Mouse (Mus musculus) R1 (cell line): Measurements from ENCODE around the gene M6pr.

Experiments used
- DNase-seq: peaks from one replicate; pipeline ENCODE4 v3.0.0-alpha.2; 2018; ENCODE audit warnings: low read depth, low spot score

M6pr gene

GRCm38 (mm10) chr6:122341038-122341810 is 32.7 kb downstream of the M6pr start:
- peak; percentile 100 for DNase-seq

GRCm38 (mm10) chr6:122342125-122342524 is 33.6 kb downstream of the M6pr start:
- DNase-seq = peak; percentile 100

DNA sequence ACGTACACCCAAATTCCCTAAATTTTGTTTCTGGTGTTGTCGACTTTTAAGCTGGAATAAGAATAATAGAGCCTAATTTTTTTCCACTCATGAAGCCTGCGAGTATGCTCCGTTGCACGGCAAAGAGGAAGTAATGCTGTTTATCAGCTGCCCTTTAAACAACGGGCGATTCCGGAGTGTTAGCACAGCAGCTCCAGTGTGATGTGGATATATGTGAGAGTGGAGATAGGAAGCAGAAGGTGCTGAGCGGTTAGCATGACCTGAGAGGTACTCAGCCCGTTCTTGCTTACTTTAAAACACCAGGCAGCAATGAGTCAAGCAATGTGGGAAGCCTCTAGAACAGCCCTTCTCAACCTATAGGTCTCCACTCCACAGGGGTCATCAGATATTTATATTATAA is 35.2 kb downstream of the M6pr start:
- no peak for DNase-seq

DNA sequence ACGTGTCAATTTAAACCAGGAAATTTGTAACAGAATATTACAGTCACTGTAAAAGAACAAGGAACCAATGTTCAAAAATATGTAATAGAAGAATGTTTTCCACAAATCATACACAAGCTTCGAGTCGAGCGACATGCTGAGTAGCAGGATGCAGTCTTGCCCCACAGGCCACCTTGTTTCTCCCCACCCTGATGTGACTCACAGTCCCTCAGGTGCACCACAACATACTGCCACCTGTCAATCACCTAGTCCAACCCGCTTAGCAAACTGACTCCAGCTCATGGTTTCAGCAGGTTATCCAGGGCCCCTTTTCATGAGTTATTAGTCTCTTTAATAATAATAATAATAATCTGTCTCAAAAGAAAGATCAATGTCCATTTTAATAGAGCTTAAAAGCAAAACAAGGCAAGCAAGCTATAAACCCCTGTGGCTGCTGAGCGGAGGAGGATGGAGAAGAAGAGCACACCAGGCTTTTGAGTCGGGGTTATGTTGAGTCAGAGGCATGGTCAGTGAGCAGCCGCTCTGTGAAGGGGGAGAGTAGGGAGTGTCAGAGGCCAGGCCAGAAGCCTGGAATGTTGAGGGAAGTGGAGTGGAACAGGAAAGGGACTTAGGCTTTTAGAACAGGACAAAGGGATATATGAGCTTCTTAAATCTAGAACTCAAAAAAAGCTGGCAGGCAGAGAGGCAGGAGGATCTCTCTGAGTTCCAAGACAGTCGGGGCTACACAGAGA is 36.0 kb downstream of the M6pr start:
- DNase-seq = peak; percentile 73

DNA sequence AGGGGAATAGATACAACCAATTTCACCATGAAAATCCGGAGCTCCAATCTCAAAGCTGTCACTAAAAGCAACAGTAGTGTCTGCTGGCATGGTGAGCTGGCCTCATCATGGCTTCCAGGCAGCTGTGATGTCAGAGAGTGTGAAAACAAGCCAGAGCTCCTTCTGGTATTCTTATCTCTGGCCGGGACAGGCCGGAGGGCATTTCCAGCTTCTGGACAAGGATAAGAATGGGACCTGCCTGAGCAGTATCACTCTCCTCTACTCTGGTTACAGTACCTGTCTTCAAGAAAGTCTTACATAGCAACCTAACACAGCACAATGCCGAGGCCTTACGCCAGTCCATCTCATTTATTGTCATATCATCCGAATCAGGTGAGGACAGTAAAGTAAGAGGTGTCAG is 37.2 kb downstream of the M6pr start:
- DNase-seq = no peak

DNA sequence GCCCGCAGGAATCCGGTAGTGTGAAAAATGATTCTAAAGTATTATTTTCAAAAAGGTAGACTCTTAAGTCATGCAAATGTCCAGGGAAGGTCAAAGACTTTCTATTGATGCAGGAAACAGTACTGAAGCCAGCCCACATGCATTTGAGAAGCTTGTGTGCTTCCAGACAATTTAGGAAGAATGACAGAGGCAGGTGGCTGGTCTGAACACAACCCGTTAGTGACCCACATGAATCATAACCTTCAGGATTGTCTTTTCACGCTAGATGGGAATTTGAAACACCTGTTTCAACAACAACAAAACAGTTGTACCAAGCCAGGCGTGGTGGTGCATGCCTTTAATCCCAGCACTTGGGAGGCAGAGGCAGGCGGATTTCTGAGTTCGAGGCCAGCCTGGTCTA is 37.9 kb downstream of the M6pr start:
- peak; percentile 56 for DNase-seq

GRCm38 (mm10) chr6:122347326-122347725 is 38.8 kb downstream of the M6pr start:
- DNase-seq = peak; percentile 87

DNA sequence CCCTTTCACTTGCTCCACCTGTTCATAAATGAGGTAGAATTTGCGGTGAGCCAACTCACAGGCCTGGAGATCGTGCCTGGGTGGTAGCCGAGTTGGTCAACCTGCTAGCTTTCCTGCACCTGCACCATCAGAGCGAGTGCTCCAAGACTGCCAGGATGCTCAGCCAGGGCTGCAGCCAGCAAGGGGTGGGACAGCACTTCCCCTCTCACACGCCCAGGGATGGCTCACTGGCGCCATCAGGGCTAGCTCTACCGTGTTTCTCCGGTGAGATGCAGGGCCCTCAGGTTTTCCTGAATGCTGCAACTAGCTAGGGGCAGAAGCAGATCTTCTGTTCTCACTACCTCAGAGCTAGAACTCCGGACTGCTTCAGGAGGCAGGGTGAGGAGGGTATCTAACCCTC is 47.4 kb downstream of the M6pr start:
- DNase-seq = peak; percentile 53

DNA sequence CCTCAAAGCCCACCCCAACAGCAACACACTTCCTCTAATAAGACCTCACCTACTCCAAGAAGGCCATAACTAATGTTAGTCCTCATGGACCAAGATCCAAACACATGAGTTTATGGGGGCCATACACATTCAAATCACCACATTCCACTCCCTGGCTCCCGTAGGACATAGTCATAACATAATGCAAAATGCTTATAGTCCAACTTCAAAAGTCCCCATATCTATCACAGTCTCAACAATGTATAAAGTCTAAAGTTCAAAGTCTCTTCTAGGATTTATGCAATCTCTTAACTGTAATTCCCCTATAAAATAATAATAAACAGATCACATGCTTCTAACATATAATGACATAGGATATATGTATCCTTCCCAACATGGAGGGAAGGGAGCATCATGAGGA is 48.6 kb downstream of the M6pr start:
- no peak for DNase-seq

DNA sequence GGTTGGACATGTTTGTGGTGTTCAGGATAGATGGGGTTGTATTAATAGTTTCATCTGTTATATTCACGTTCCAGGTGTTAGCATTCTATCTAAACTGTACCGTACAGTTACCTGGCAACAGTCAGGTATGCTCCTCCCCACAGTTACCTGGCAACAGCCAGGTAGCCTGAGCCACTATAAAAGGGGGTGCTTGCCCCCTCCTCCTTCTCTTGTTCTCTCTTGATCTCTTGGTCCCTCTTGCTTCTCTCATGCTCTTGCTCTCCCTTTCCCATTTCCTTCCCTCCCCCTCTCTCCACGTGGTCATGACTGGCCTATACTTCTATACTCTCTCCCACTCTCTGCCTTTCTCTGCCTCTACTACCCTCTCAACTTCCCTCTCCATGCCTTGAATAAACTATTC is 57.2 kb downstream of the M6pr start:
- DNase-seq = peak; percentile 87

GRCm38 (mm10) chr6:122366287-122366686 is 57.8 kb downstream of the M6pr start:
- peak; percentile 99 for DNase-seq

GRCm38 (mm10) chr6:122366976-122367375 is 58.5 kb downstream of the M6pr start:
- peak; percentile 76 for DNase-seq
